Mouse (Mus musculus) forebrain, embryonic 10.5 days (tissue): ENCODE data around the gene Ehd1. TPM values are rescaled to one million over a fixed set of nuclear protein-coding genes. Genes with fewer than 3 reads are reported as not detected.
A peak's percentile ranks its signal among the peaks of the same experiment; 100 is the strongest.

Experiments used
- DNase-seq: peaks from one replicate; pipeline ENCODE4 v3.0.0-alpha.2; 2017; ENCODE audit warnings: low spot score; ENCODE audit errors: extremely low spot score
- H3K27ac ChIP-seq: fragments of 300-500 bp; sonication (generic); 2 replicates; pipeline ENCODE4 v1.5.1; 2016; ENCODE audit warnings: mild to moderate bottlenecking
- H3K27me3 ChIP-seq: fragments of 300-500 bp; sonication (generic); 2 replicates; pipeline ENCODE4 v1.6.1; 2016; ENCODE audit warnings: mild to moderate bottlenecking; ENCODE audit not compliant: poor library complexity, severe bottlenecking
- H3K36me3 ChIP-seq: fragments of 300-500 bp; sonication (generic); replicated peaks from 2 replicates; pipeline ENCODE4 v1.6.1; 2016; ENCODE audit warnings: mild to moderate bottlenecking, moderate library complexity
- H3K4me1 ChIP-seq: fragments of 300-500 bp; sonication (generic); 2 replicates; pipeline ENCODE4 v1.6.1; 2016
- H3K4me3 ChIP-seq: fragments of 300-500 bp; sonication (generic); 2 replicates; pipeline ENCODE4 v1.5.1; 2016; ENCODE audit warnings: mild to moderate bottlenecking, moderate library complexity
- H3K9me3 ChIP-seq: fragments of 300-500 bp; sonication (generic); 2 replicates; pipeline ENCODE4 v1.6.1; 2016; ENCODE audit warnings: mild to moderate bottlenecking, moderate library complexity
- WGBS: fragments of 180-500 bp; shearing (Covaris S2); methylation state at CpG from one replicate; pipeline ENCODE4 v1.1.7; 2016; 5-methylcytosine and 5-hydroxymethylcytosine counted together
- polyA plus RNA-seq: library from polyadenylated mRNA; unstranded; fragments of >200 nt; fragmentation: Nextera tagmentation; extraction: Ambion mirVana; gene quantifications from 2 replicates; pipeline ENCODE4 v1.2.1, GENCODE M21; 2016

Ehd1 gene
- polyA plus RNA-seq, 1 experiment from 2014 or later, result 82.1 TPM

DNA sequence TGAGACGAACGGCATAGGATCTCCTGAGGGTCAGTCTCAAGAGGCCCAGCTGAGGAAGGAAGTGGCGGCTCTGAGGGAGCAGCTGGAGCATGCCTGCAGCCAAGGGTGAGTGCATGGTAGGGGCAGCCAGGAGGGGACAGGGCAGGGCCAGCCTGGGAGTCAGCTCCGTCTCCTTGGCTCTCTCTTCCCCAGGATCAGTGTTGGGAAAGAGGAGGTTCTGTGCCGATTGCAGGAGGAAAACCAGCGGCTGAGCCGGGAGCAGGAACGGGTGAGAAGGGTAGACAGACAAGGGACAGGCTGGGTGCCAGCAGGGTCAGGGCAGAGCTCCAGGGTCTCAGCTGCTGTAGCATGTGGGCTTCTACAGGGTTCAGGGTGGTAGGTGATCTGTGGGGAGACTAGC, 38.0 kb downstream of the Ehd1 start:
- Histone ChIP-seq H3K9me3 (no peaks in the 10 kb centered on the region), H3K27ac (no peak overlapping the region), H3K27me3 (no peaks in the 10 kb centered on the region), H3K36me3 (peaks cover 71% of the 10 kb centered on the region), H3K4me3 (no peak overlapping the region), H3K4me1 (0 out of 2 replicates have a peak, but pooled peaks cover 2% of the 10 kb centered on the region)
- 87% methylated on average over 8 of the region's 8 CpGs for WGBS
- no peak for DNase-seq

DNA sequence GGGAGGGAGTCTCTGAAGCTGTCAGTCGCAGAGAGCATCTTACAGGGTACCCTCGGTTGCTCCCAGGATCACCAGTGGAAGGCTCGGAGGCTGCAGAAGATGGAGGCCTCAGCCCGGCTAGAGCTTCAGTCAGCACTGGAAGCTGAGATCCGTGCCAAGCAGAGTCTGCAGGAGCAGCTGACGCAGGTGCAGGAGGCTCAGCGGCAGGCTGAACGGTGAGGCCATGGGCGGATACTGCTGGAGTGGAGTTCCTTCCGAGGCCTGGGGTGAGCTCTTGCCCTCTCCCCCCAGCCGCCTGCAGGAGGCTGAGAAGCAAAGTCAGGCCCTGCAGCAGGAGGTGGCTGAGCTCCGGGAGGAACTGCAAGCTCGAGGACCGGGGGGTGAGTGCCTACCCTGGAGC, 39.0 kb downstream of the Ehd1 start:
- no peak for DNase-seq
- Histone ChIP-seq H3K4me1 (no peaks in the 10 kb centered on the region), H3K4me3 (no peak overlapping the region), H3K9me3 (no peaks in the 10 kb centered on the region), H3K27ac (no peak overlapping the region), H3K36me3 (peaks cover 73% of the 10 kb centered on the region), H3K27me3 (no peaks in the 10 kb centered on the region)
- WGBS, result 78% methylated on average over 14 of the region's 14 CpGs

DNA sequence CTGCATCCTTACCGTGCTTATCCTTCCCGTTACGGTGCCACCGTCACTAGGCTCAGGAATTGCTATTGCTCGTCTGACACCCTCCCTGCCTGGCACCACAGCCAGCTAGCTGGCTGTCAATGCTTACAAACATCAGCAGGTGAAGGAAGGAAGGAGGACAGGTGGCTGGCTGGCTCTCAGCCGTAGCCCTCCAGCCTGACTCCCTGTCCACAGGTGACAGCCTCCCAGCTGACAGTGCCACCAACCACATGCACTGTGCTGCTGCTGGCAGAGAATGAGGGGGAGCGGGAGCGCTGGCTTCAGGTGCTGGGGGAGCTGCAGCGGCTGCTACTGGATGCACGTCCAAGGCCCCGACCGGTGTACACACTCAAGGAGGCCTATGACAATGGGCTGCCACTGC, 41.6 kb downstream of the Ehd1 start:
- no peaks in the 10 kb centered on the region for H3K9me3 ChIP-seq
- no peak overlapping the region for H3K4me3 ChIP-seq
- DNase-seq, result no peak
- H3K4me1 ChIP-seq, result no peaks in the 10 kb centered on the region
- WGBS, result 91% methylated on average over 12 of the region's 12 CpGs
- H3K27ac ChIP-seq, result no peak overlapping the region
- H3K27me3 ChIP-seq, result no peaks in the 10 kb centered on the region
- H3K36me3 ChIP-seq, result peaks cover 69% of the 10 kb centered on the region

DNA sequence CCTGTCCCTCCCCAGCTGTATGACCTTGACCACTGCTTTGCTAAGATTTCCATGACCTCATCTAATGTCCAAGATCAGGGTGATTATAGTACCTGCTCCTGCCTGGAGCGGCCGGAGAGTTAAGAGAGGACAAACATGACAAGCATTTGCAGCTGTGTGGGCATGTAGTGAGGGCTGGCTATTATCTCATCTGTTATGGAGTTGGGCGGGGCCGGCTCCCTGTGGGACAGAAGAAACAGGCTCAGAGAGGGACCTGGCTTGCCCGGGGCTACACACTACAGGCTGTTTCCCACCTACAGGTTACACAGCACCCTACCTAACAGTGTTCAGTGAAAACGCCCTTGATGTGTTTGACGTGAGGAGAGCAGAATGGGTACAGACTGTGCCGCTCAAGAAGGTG, 44.8 kb downstream of the Ehd1 start:
- Histone ChIP-seq H3K27ac (no peak overlapping the region), H3K36me3 (peaks cover 38% of the 10 kb centered on the region), H3K27me3 (no peaks in the 10 kb centered on the region), H3K4me1 (no peaks in the 10 kb centered on the region), H3K4me3 (no peak overlapping the region), H3K9me3 (no peaks in the 10 kb centered on the region)
- WGBS, result 89% methylated on average over 8 of the region's 8 CpGs
- no peak for DNase-seq

DNA sequence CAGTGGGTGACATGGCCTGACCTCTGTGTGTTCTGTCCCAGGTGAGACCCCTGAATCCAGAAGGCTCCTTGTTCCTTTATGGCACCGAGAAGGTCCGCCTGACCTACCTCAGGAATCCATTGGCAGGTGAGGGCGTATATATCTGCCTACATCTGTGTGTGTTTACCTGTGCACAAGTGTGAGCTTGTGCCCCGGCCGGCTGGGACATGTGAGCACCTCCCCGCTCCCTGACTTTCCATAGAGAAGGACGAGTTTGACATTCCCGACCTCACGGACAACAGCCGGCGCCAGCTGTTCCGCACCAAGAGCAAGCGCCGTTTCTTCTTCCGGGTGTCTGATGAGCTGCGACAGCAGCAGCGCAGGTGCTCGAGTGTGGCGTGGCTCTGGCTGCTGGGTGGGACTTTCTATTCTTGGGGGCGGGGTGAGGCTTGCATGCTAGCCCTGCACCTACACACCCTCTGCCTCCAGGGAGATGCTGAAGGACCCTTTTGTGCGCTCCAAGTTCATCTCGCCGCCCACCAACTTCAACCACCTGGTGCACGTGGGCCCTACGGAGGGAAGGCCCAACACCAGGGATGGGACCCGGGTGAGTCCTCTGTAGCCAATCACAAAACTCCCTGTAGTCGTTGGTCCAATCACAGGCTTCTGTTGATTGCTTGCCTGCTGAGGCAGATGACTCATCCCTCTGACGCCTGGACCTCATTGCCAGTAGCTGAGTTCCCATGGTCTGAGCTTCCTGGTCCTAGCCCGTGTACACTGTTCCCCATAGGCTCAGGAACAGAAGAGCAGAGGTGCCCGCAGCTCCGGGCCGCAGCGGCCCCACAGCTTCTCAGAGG, 45.5 kb downstream of the Ehd1 start:
- no peak for DNase-seq
- Histone ChIP-seq H3K4me3 (no peak overlapping the region), H3K4me1 (no peaks in the 10 kb centered on the region), H3K9me3 (no peaks in the 10 kb centered on the region), H3K36me3 (peaks cover 32% of the 10 kb centered on the region), H3K27ac (no peak overlapping the region), H3K27me3 (no peaks in the 10 kb centered on the region)
- 89% methylated on average over 33 of the region's 33 CpGs for WGBS

DNA sequence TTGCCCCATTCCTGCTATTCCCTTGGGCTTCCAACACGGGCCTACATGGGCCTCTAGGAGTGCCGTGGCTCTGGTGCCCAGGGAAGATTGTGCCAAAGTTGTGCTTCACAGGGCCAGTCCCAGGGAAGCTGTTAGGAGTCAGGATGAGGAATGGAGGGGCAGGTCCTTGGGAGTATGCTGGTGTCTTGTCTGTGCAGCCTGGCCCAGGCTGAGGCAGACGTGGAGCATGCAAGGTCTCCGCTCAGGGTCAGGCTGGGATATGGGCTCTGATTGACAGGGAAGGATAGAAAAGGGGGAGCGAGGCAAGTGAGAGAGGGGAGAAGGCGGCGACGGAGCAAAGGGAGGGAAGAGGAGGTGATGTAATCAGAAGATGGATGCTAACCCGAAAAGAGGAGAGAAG, 48.2 kb downstream of the Ehd1 start:
- no peaks in the 10 kb centered on the region for H3K4me1 ChIP-seq
- no peak for DNase-seq
- whole genome bisulfite sequencing, result 86% methylated on average over 9 of the region's 9 CpGs
- no peak overlapping the region for H3K27ac ChIP-seq
- peaks cover 11% of the 10 kb centered on the region for H3K36me3 ChIP-seq
- no peaks in the 10 kb centered on the region for H3K9me3 ChIP-seq
- no peak overlapping the region for H3K4me3 ChIP-seq
- H3K27me3 ChIP-seq, result no peaks in the 10 kb centered on the region

DNA sequence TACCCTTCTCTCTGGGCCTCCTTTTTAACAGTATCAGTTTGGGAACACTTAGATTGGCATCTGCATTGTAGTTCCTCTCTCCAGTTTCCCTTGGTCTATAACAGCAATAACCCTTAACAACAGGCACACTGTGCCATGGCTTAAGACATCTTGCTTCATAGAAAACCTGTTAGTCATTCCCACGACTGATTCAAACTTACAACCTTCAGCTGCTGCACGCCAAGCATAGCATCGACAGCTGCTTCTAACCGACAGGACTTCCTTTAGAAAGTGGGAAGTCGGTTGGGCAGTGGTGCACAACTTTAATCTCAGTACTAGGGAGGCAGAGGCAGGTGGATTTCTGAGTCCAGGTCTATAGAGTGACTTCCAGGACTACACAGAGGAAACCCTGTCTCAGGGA, 54.7 kb downstream of the Ehd1 start:
- Histone ChIP-seq H3K4me1 (peaks cover 24% of the 10 kb centered on the region), H3K36me3 (no peaks in the 10 kb centered on the region), H3K27ac (no peak overlapping the region; the same call in 1 of the 2 replicates), H3K4me3 (peak overlapping the region; percentile 39; the same call in 1 of the 2 replicates), H3K27me3 (no peaks in the 10 kb centered on the region), H3K9me3 (no peaks in the 10 kb centered on the region)
- DNase-seq, result no peak
- WGBS, result 74% methylated on average over 5 of the region's 5 CpGs

DNA sequence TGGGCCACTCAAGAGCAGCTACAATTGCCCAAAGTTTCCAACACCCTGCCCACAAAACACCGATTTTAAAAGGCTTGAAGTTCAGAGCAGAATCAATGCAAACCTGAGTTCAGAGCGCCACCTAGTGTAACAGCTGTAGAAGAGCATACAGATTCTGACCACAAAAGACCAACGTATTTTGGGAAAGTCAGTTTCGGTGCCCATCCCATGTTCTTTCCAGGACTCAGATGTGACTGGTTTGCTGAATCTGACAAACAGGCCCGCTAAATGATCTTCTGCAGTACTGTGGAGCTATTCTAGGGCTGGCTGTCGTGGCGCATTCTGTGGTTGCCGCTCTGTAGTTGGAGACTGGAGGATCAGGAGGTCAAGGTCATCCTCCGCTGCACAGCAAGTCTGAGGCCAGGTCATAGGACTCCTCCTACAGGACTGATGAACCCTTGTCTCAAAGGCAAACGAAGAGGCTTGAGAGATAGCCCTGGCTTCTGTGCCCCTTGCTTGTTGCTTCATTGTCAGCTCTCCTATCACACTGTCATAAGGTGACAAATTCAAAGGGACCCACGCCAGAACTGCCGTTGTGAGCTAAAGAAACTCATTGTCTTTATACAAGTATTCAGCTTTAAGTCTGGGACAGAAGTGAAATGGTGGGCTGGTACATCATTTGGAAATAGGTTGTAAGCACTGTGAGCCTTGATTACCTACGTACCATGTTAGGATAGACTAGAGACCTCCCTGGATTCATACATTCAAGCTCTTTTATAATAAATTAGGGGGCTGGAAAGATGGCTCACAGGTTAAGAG, 55.4 kb downstream of the Ehd1 start:
- Histone ChIP-seq H3K27me3 (no peaks in the 10 kb centered on the region), H3K4me1 (peaks cover 31% of the 10 kb centered on the region), H3K9me3 (no peaks in the 10 kb centered on the region), H3K4me3 (peak overlapping the region; percentile 39), H3K36me3 (peaks cover 4% of the 10 kb centered on the region), H3K27ac (peak overlapping the region; percentile 72)
- DNase-seq, result peak; percentile 69
- 26% methylated on average over 13 of the region's 13 CpGs for WGBS

DNA sequence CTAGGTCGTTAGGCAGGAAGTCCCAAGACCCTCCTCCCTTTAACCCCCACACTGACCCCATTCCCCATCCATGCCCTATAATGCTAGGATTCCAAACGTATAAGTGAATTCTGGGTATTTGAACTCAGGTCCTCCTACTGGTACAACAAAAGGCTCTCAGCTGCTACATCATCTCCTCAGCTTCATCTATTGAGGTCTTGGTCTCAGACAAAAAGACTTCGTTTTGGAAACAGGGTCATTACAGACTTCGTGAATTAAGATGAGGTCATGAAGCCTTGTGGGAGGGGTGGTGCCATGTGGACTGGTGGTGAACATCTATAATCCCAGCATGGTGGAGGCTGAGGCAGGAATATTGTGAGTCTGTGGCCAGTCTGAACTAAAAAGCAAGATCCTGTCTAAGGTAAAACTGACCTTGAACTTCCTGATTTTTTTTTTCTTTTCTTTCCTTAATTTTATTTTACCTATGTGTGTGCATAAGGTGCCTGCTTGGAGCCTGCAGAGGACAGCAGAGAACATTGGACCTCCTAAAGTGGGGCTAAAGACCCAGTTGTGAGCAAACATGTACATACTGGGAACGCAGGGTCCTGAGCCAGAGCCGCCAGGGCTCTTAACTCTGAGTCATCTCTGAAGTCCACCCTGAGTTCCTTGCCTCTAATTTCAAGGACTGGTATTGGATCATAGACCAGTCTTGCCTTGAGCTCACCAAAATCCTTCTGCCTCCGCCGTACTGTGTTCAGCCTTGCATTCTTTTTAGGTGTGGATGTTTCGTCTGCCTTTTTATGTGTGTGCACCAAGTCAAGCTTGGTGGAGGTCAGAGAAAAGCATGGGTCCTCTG, 57.5 kb downstream of the Ehd1 start:
- DNase-seq, result no peak
- whole genome bisulfite sequencing, result 79% methylated on average over 9 of the region's 9 CpGs
- no peaks in the 10 kb centered on the region for H3K27me3 ChIP-seq
- peaks cover 25% of the 10 kb centered on the region for H3K36me3 ChIP-seq
- peaks cover 41% of the 10 kb centered on the region for H3K4me1 ChIP-seq
- no peaks in the 10 kb centered on the region for H3K9me3 ChIP-seq
- H3K27ac ChIP-seq, result peak overlapping the region; percentile 91
- peak overlapping the region; percentile 86 for H3K4me3 ChIP-seq

DNA sequence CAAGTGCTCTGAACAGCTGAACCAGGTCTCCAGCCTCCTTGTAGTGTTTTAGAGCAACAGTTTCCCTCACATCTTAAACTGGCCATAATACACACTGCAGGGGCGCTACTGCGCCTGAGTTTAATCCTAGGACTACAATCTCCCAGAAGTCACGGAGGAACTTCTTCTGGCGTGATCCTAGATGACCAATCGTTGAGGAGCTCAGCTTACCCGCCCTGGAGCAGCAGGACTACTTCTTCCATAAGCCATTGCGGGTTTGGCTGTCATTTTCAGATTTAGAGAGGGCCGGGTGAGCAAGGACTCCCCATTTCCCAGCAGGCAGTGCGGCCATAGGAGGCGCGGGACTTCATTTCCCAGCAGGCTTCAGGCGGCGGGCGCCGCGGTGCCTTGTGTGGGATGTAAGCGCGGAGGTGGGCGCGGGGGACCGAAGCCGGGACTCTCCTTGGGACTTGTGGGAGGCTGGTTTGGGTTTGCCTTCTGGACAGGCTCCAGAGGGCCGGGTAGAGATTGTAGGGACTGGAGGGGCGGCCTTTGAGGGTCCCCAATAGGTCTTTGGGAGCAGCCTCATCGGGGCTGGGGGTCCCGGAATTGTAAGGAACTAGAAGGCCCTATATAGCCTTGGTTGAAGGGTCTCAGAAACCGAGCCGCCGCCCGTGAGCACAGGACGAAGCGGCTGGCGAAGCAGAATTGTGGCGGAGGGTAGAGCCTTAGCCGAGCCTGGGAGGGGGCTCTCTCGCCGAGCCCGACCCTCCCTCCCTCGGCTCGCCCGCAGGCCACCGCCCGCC, 58.3 kb downstream of the Ehd1 start, which contains the start of gene Men1:
Gene Men1, plus strand, starts transcription at position 307 of the 785 bp plus-strand sequence.
- DNase-seq, result peak; percentile 95
- WGBS, result under 1% methylated on average over 43 of the region's 43 CpGs
- peak within 1 kb of the TSS; percentile 91 for H3K27ac ChIP-seq
- no peaks in the 10 kb centered on the region for H3K9me3 ChIP-seq
- H3K4me3 ChIP-seq, result peak within 1 kb of the TSS; percentile 86
- H3K36me3 ChIP-seq, result peaks cover 34% of the 10 kb centered on the region
- H3K4me1 ChIP-seq, result peaks cover 48% of the 10 kb centered on the region
- H3K27me3 ChIP-seq, result no peaks in the 10 kb centered on the region

DNA sequence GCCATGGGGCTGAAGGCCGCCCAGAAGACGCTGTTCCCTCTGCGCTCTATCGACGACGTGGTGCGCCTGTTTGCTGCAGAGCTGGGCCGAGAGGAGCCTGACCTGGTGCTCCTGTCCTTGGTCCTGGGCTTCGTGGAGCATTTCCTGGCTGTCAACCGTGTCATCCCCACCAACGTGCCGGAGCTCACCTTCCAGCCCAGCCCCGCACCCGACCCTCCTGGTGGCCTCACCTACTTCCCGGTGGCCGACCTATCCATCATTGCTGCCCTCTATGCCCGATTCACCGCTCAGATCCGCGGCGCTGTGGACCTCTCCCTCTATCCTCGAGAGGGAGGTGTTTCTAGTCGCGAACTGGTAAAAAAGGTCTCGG, 58.9 kb downstream of the Ehd1 start:
- peaks cover 54% of the 10 kb centered on the region for H3K4me1 ChIP-seq
- H3K4me3 ChIP-seq, result peak overlapping the region; percentile 86
- DNase-seq, result no peak
- peak overlapping the region; percentile 91 for H3K27ac ChIP-seq
- no peaks in the 10 kb centered on the region for H3K27me3 ChIP-seq
- H3K36me3 ChIP-seq, result peaks cover 39% of the 10 kb centered on the region
- H3K9me3 ChIP-seq, result no peaks in the 10 kb centered on the region
- under 1% methylated on average over 25 of the region's 25 CpGs for WGBS

DNA sequence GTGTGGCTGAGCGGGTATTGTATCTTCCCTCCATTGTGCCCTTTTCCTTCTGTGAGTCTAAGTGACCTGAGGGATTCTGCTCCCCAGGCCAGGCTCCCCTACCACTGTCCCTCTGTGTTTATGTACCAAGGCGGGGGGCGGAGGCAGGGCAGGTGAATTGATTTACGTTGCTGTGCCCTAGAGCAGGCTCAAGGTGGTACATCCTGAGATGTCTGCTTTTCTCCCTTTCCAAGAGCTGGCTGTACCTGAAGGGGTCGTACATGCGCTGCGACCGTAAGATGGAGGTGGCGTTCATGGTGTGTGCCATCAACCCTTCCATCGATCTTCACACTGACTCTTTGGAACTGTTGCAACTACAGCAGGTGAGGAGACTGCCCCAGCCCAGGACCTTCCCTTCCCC, 60.4 kb downstream of the Ehd1 start:
- peaks cover 66% of the 10 kb centered on the region for H3K4me1 ChIP-seq
- DNase-seq, result no peak
- no peaks in the 10 kb centered on the region for H3K27me3 ChIP-seq
- 95% methylated on average over 10 of the region's 10 CpGs for WGBS
- peak overlapping the region; percentile 86 for H3K4me3 ChIP-seq
- H3K36me3 ChIP-seq, result peaks cover 39% of the 10 kb centered on the region
- no peak overlapping the region for H3K27ac ChIP-seq
- H3K9me3 ChIP-seq, result no peaks in the 10 kb centered on the region
